In the genomic region with DNA sequence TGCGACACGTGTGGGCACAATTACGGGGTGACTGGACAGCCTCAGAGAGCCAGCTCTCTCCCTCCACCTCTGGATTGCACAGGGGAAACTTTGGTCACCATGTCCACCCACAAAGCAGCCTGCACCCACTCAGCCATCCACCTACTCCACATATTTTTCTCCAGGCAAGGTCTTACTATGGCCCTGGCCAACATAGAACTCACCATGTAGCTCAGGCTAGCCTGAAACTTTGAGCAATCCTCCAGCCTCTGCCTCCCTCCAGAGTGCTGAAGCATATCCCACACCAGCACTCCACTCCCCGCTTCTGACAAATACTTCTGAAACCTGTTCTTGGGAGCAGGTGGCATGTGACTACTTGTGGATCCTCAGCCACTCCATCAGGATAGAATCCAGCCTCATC, we compare ENCODE assay signal across 8 mouse cellular contexts. TPM values are rescaled to one million over a fixed set of nuclear protein-coding genes. Genes with fewer than 3 reads are reported as not detected.
DNase-seq lines count a peak whose midpoint lies in the region; ATAC-seq and TF ChIP-seq lines count a peak whose summit lies in the region.

No protein-coding gene starts in this region.

- H3K9me3 ChIP-seq in hindbrain, postnatal 0 days (ENCODE audit: low read length) = no peaks in the 10 kb centered on the region
- H3K9me3 ChIP-seq in midbrain, embryonic 14.5 days (ENCODE audit: control insufficient read depth, low read length) = no peaks in the 10 kb centered on the region

- WGBS in hindbrain, postnatal 0 days = 67% methylated on average over 4 of the region's 4 CpGs
- 66% methylated on average over 4 of the region's 4 CpGs for WGBS in midbrain, embryonic 14.5 days

- H3K4me1 ChIP-seq in brown adipose tissue, adult 24 weeks (ENCODE audit: control insufficient read depth, insufficient read depth, insufficient read length, low read length) = peaks cover 16% of the 10 kb centered on the region; the same call in 1 of the 2 replicates
- peaks cover 15% of the 10 kb centered on the region for H3K4me1 ChIP-seq in hindbrain, postnatal 0 days (ENCODE audit: insufficient read depth, low read length)
- H3K4me1 ChIP-seq in midbrain, embryonic 14.5 days (ENCODE audit: control insufficient read depth, insufficient read depth, low read length) = peaks cover 45% of the 10 kb centered on the region

- DNase-seq in kidney, adult 18-20 months = peak; percentile 55
- no peak for DNase-seq in kidney, postnatal 4 days
- no peak for DNase-seq in hindbrain, postnatal 0 days (ENCODE audit: low spot score)
- DNase-seq in midbrain, embryonic 14.5 days = no peak
- DNase-seq in cerebellum, postnatal 10 days = no peak
- DNase-seq in thymus, postnatal 14 days = no peak
- no peak for DNase-seq in layer of hippocampus, adult 8-10 months (ENCODE audit: low spot score in 2 of 2)

- no peak for ATAC-seq in hindbrain, postnatal 0 days
- no peak for ATAC-seq in midbrain, embryonic 14.5 days (ENCODE audit: low FRiP score, low TSS enrichment)

- H3K36me3 ChIP-seq in hindbrain, postnatal 0 days (ENCODE audit: insufficient read depth, low read length) = no peaks in the 10 kb centered on the region
- H3K36me3 ChIP-seq in midbrain, embryonic 14.5 days (ENCODE audit: control insufficient read depth, insufficient read depth, low read length) = no peaks in the 10 kb centered on the region

- H3K4me2 ChIP-seq in hindbrain, postnatal 0 days (ENCODE audit: low read depth, low read length) = peak overlapping the region; percentile 88
- peak overlapping the region; percentile 98 for H3K4me2 ChIP-seq in midbrain, embryonic 14.5 days (ENCODE audit: low read length)

- H3K27ac ChIP-seq in brown adipose tissue, adult 24 weeks (replicated peaks; ENCODE audit: low read depth, low read length) = no peak overlapping the region
- H3K27ac ChIP-seq in hindbrain, postnatal 0 days = no peak overlapping the region
- H3K27ac ChIP-seq in midbrain, embryonic 14.5 days (replicated peaks; ENCODE audit: low read depth, low read length) = no peak overlapping the region

- H3K27me3 ChIP-seq in hindbrain, postnatal 0 days (ENCODE audit: insufficient read depth, low read length) = no peaks in the 10 kb centered on the region
- no peaks in the 10 kb centered on the region for H3K27me3 ChIP-seq in midbrain, embryonic 14.5 days (ENCODE audit: control insufficient read depth, insufficient read depth, low read length)

- TF ChIP-seq CTCF in hindbrain, postnatal 0 days (IDR thresholded peaks at IDR 0.05; ENCODE audit: low read depth) = no peak

- peak overlapping the region; percentile 14; the same call in 1 of the 2 replicates for H3K9ac ChIP-seq in hindbrain, postnatal 0 days (replicated peaks; ENCODE audit: low read length)
- peak overlapping the region; percentile 96; the same call in 1 of the 2 replicates for H3K9ac ChIP-seq in midbrain, embryonic 14.5 days (replicated peaks; ENCODE audit: low read length)

- peak overlapping the region; percentile 23; the same call in 1 of the 2 replicates for H3K4me3 ChIP-seq in brown adipose tissue, adult 24 weeks (ENCODE audit: insufficient read depth, low read depth, low read length)
- peak overlapping the region; percentile 92 for H3K4me3 ChIP-seq in hindbrain, postnatal 0 days (ENCODE audit: low read length)
- peak overlapping the region; percentile 81 for H3K4me3 ChIP-seq in midbrain, embryonic 14.5 days (replicated peaks; ENCODE audit: low read depth, low read length)

RNA-seq across cellular contexts. Expression of a gene that starts 1.9 kb away (rescaled TPM):
- 32.5 and 44.2 TPM in 2 replicates for polyA plus RNA-seq in brown adipose tissue, adult 24 weeks (2012; ENCODE audit: insufficient read depth, insufficient read length, missing spikeins)
- total RNA-seq in hindbrain, postnatal 0 days (2014; rRNA removed) = 88.7 and 89.7 TPM in 2 replicates
- 62.6 and 67.4 TPM in 2 replicates for polyA plus RNA-seq in hindbrain, postnatal 0 days (2015; fragmentation: Nextera tagmentation; extraction: Ambion mirVana)
- 50.3 and 55.7 TPM in 2 replicates for polyA plus RNA-seq in midbrain, embryonic 14.5 days (2014; fragmentation: Nextera tagmentation; extraction: Ambion mirVana)
- 10 to 100 TPM; 48.1 to 51.8 (median 48.8) TPM for total RNA-seq in layer of hippocampus, adult 8-10 months (2022)

Comparison
In these comparisons a context has a peak if more than half of its experiments do, and no peak if none do; other contexts are left out.
1. H3K4me3 ChIP-seq: peak in every context shown above with its lines; median percentile 92 in hindbrain, postnatal 0 days; 81 in midbrain, embryonic 14.5 days; 23 in brown adipose tissue, adult 24 weeks.